Mouse (Mus musculus): Measurements from ENCODE around the gene 1700113H08Rik. TPM values are rescaled to one million over a fixed set of nuclear protein-coding genes. Genes with fewer than 3 reads are reported as not detected.

The 1700113H08Rik gene
- polyA plus RNA-seq, 1 experiment from 2014 or later = 0.55 TPM

GRCm38 (mm10) chr10:87046931-87047468 is 10.8 kb upstream of the 1700113H08Rik start:
- ATAC-seq (ENCODE audit: low read depth) = no peak
- Histone ChIP-seq H3K27me3 (ENCODE audit: control insufficient read depth, insufficient read depth, low read length) (no peaks in the 10 kb centered on the region), H3K9ac (replicated peaks; ENCODE audit: low read depth, low read length) (no peak overlapping the region), H3K4me1 (ENCODE audit: control insufficient read depth, insufficient read depth, low read length) (no peaks in the 10 kb centered on the region), H3K4me3 (ENCODE audit: low read depth, low read length) (no peak overlapping the region), H3K4me2 (ENCODE audit: low read depth, low read length) (no peak overlapping the region), H3K36me3 (ENCODE audit: control insufficient read depth, insufficient read depth, low read length) (no peaks in the 10 kb centered on the region), H3K27ac (ENCODE audit: low read depth, low read length) (no peak overlapping the region), H3K9me3 (ENCODE audit: control insufficient read depth, low read length) (no peaks in the 10 kb centered on the region)
- WGBS = 85% methylated on average over 10 of the region's 10 CpGs

GRCm38 (mm10) chr10:87049179-87049578 is 8.7 kb upstream of the 1700113H08Rik start:
- Histone ChIP-seq H3K4me2 (ENCODE audit: low read depth, low read length) (no peak overlapping the region), H3K9me3 (ENCODE audit: control insufficient read depth, low read length) (no peaks in the 10 kb centered on the region), H3K27me3 (ENCODE audit: control insufficient read depth, insufficient read depth, low read length) (no peaks in the 10 kb centered on the region), H3K9ac (replicated peaks; ENCODE audit: low read depth, low read length) (no peak overlapping the region), H3K27ac (ENCODE audit: low read depth, low read length) (no peak overlapping the region), H3K4me3 (ENCODE audit: low read depth, low read length) (no peak overlapping the region), H3K36me3 (ENCODE audit: control insufficient read depth, insufficient read depth, low read length) (no peaks in the 10 kb centered on the region), H3K4me1 (ENCODE audit: control insufficient read depth, insufficient read depth, low read length) (no peaks in the 10 kb centered on the region)
- WGBS = 81% methylated on average over 3 of the region's 3 CpGs
- ATAC-seq (ENCODE audit: low read depth) = no peak

GRCm38 (mm10) chr10:87051714-87052113 is 6.1 kb upstream of the 1700113H08Rik start:
- H3K9me3 ChIP-seq (ENCODE audit: control insufficient read depth, low read length) = no peaks in the 10 kb centered on the region
- WGBS = 72% methylated on average over 4 of the region's 4 CpGs

GRCm38 (mm10) chr10:87058251-87058925 is 543 bp downstream of the 1700113H08Rik start:
- Histone ChIP-seq H3K9ac (replicated peaks; ENCODE audit: low read depth, low read length) (peak overlapping the region; percentile 65), H3K27ac (ENCODE audit: low read depth, low read length) (peak overlapping the region; percentile 80), H3K4me3 (ENCODE audit: low read depth, low read length) (peak overlapping the region; percentile 47), H3K36me3 (ENCODE audit: control insufficient read depth, insufficient read depth, low read length) (no peaks in the 10 kb centered on the region), H3K4me2 (ENCODE audit: low read depth, low read length) (peak overlapping the region; percentile 77), H3K27me3 (ENCODE audit: control insufficient read depth, insufficient read depth, low read length) (no peaks in the 10 kb centered on the region), H3K4me1 (ENCODE audit: control insufficient read depth, insufficient read depth, low read length) (peaks cover 4% of the 10 kb centered on the region), H3K9me3 (ENCODE audit: control insufficient read depth, low read length) (no peaks in the 10 kb centered on the region)
- ATAC-seq (ENCODE audit: low read depth) = peak; percentile 95
- WGBS = under 1% methylated on average over 25 of the region's 34 CpGs

More at GRCm38 (mm10) chr10:87051714-87052113, 6.1 kb upstream of the 1700113H08Rik start:
- Histone ChIP-seq H3K9ac (replicated peaks; ENCODE audit: low read depth, low read length) (no peak overlapping the region), H3K4me2 (ENCODE audit: low read depth, low read length) (no peak overlapping the region), H3K27ac (ENCODE audit: low read depth, low read length) (no peak overlapping the region), H3K27me3 (ENCODE audit: control insufficient read depth, insufficient read depth, low read length) (no peaks in the 10 kb centered on the region), H3K4me3 (ENCODE audit: low read depth, low read length) (no peak overlapping the region), H3K4me1 (ENCODE audit: control insufficient read depth, insufficient read depth, low read length) (no peaks in the 10 kb centered on the region), H3K36me3 (ENCODE audit: control insufficient read depth, insufficient read depth, low read length) (no peaks in the 10 kb centered on the region)
- ATAC-seq (ENCODE audit: low read depth) = no peak

GRCm38 (mm10) chr10:87058926-87059325 is 1.1 kb downstream of the 1700113H08Rik start:
- Histone ChIP-seq H3K27me3 (ENCODE audit: control insufficient read depth, insufficient read depth, low read length) (no peaks in the 10 kb centered on the region), H3K4me2 (ENCODE audit: low read depth, low read length) (peak overlapping the region; percentile 77; the same call in 1 of the 2 replicates), H3K27ac (ENCODE audit: low read depth, low read length) (no peak overlapping the region), H3K36me3 (ENCODE audit: control insufficient read depth, insufficient read depth, low read length) (no peaks in the 10 kb centered on the region), H3K4me3 (ENCODE audit: low read depth, low read length) (no peak overlapping the region; the same call in 1 of the 2 replicates), H3K4me1 (ENCODE audit: control insufficient read depth, insufficient read depth, low read length) (peaks cover 4% of the 10 kb centered on the region), H3K9ac (replicated peaks; ENCODE audit: low read depth, low read length) (no peak overlapping the region), H3K9me3 (ENCODE audit: control insufficient read depth, low read length) (no peaks in the 10 kb centered on the region)
- 6% methylated on average over 9 of the region's 9 CpGs for WGBS
- peak; percentile 78 for ATAC-seq (ENCODE audit: low read depth)

- 15% methylated on average over 6 of the region's 6 CpGs for WGBS
- Histone ChIP-seq H3K36me3 (ENCODE audit: control insufficient read depth, insufficient read depth, low read length) (no peaks in the 10 kb centered on the region), H3K27ac (ENCODE audit: low read depth, low read length) (no peak overlapping the region), H3K4me2 (ENCODE audit: low read depth, low read length) (peak overlapping the region; percentile 77; the same call in 1 of the 2 replicates), H3K4me3 (ENCODE audit: low read depth, low read length) (no peak overlapping the region), H3K9ac (replicated peaks; ENCODE audit: low read depth, low read length) (no peak overlapping the region), H3K9me3 (ENCODE audit: control insufficient read depth, low read length) (no peaks in the 10 kb centered on the region), H3K4me1 (ENCODE audit: control insufficient read depth, insufficient read depth, low read length) (peaks cover 4% of the 10 kb centered on the region), H3K27me3 (ENCODE audit: control insufficient read depth, insufficient read depth, low read length) (no peaks in the 10 kb centered on the region)
- ATAC-seq (ENCODE audit: low read depth) = no peak
These were observed 1.6 kb downstream of the 1700113H08Rik start for GRCm38 (mm10) chr10:87059447-87059846.

- no peak for ATAC-seq (ENCODE audit: low read depth)
- Histone ChIP-seq H3K9ac (replicated peaks; ENCODE audit: low read depth, low read length) (no peak overlapping the region), H3K27ac (ENCODE audit: low read depth, low read length) (no peak overlapping the region), H3K4me3 (ENCODE audit: low read depth, low read length) (no peak overlapping the region), H3K4me2 (ENCODE audit: low read depth, low read length) (no peak overlapping the region), H3K9me3 (ENCODE audit: control insufficient read depth, low read length) (no peaks in the 10 kb centered on the region), H3K36me3 (ENCODE audit: control insufficient read depth, insufficient read depth, low read length) (no peaks in the 10 kb centered on the region), H3K4me1 (ENCODE audit: control insufficient read depth, insufficient read depth, low read length) (no peaks in the 10 kb centered on the region), H3K27me3 (ENCODE audit: control insufficient read depth, insufficient read depth, low read length) (no peaks in the 10 kb centered on the region)
- WGBS = 94% methylated on average over 6 of the region's 6 CpGs
These were observed 26.4 kb downstream of the 1700113H08Rik start for GRCm38 (mm10) chr10:87084236-87084635.

GRCm38 (mm10) chr10:87087646-87088045 is 29.8 kb downstream of the 1700113H08Rik start:
- 34% methylated on average over 5 of the region's 5 CpGs for WGBS
- Histone ChIP-seq H3K4me1 (ENCODE audit: control insufficient read depth, insufficient read depth, low read length) (no peaks in the 10 kb centered on the region), H3K9ac (replicated peaks; ENCODE audit: low read depth, low read length) (no peak overlapping the region), H3K4me2 (ENCODE audit: low read depth, low read length) (no peak overlapping the region), H3K9me3 (ENCODE audit: control insufficient read depth, low read length) (no peaks in the 10 kb centered on the region), H3K27me3 (ENCODE audit: control insufficient read depth, insufficient read depth, low read length) (no peaks in the 10 kb centered on the region), H3K4me3 (ENCODE audit: low read depth, low read length) (no peak overlapping the region), H3K27ac (ENCODE audit: low read depth, low read length) (no peak overlapping the region), H3K36me3 (ENCODE audit: control insufficient read depth, insufficient read depth, low read length) (no peaks in the 10 kb centered on the region)
- no peak for ATAC-seq (ENCODE audit: low read depth)

GRCm38 (mm10) chr10:87094249-87094648 is 36.4 kb downstream of the 1700113H08Rik start:
- peak; percentile 44; the same call in 1 of the 2 replicates for ATAC-seq (ENCODE audit: low read depth)
- H3K9me3 ChIP-seq (ENCODE audit: control insufficient read depth, low read length) = no peaks in the 10 kb centered on the region

More at GRCm38 (mm10) chr10:87094249-87094648, 36.4 kb downstream of the 1700113H08Rik start:
- Histone ChIP-seq H3K36me3 (ENCODE audit: control insufficient read depth, insufficient read depth, low read length) (no peaks in the 10 kb centered on the region), H3K4me1 (ENCODE audit: control insufficient read depth, insufficient read depth, low read length) (no peaks in the 10 kb centered on the region), H3K9ac (replicated peaks; ENCODE audit: low read depth, low read length) (no peak overlapping the region), H3K27ac (ENCODE audit: low read depth, low read length) (no peak overlapping the region), H3K4me3 (ENCODE audit: low read depth, low read length) (no peak overlapping the region), H3K27me3 (ENCODE audit: control insufficient read depth, insufficient read depth, low read length) (no peaks in the 10 kb centered on the region), H3K4me2 (ENCODE audit: low read depth, low read length) (no peak overlapping the region)
